Mouse (Mus musculus): ENCODE measurements at regions not wholly inside any gene's neighbourhood (a gene's known extent, or its start where the extent isn't known, plus 50 kb on each side); places are given as distances from the start of the nearest gene placed in this dataset.

GRCm38 (mm10) chr3:31375678-31376077 is 65.5 kb upstream of the Slc7a14 start:
- no peak for DNase-seq

- DNase-seq, result no peak
Observed at GRCm38 (mm10) chr3:31374061-31374460, 63.9 kb upstream of the Slc7a14 start.

DNA sequence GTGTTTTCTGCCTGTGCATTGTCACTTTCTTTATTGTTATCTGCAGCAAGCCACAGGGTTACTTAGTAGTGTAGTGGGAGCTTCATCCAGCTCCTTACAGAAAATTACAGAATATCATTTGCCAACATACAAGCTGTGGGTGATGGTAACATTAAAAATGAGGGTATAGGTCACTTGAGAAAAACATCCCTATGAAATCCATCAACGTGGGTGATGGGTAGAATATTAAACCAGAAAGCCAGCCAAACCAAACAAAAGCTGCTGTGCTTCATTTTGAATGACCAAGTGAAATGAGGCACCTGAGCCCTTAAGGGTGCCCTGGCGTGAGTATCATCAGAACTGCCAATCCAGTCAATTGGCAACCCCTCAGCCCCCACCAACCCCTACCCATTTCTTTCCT is 58.1 kb upstream of the Slc7a14 start:
- DNase-seq, result no peak
